Mouse (Mus musculus) liver, adult 2 months (tissue): ENCODE results near the gene Atrnl1.
"Not testable (repeated sequence)": the region's sequence is repeated elsewhere in the genome, so short reads cannot be mapped to it uniquely, and the experiment has no call there.

Source experiments
- CTCF ChIP-seq: fragments of 200-500 bp; IDR thresholded peaks from 2 replicates; pipeline ENCODE4 v1.5.1; 2011; ENCODE audit warnings: low read depth, low read length, control low read depth
- POLR2A ChIP-seq: fragments of 200-500 bp; IDR thresholded peaks from 2 replicates; pipeline ENCODE4 v1.6.1; 2011; ENCODE audit warnings: low read length, control low read depth; ENCODE audit not compliant: insufficient read depth; ENCODE audit errors: extremely low read depth

DNA sequence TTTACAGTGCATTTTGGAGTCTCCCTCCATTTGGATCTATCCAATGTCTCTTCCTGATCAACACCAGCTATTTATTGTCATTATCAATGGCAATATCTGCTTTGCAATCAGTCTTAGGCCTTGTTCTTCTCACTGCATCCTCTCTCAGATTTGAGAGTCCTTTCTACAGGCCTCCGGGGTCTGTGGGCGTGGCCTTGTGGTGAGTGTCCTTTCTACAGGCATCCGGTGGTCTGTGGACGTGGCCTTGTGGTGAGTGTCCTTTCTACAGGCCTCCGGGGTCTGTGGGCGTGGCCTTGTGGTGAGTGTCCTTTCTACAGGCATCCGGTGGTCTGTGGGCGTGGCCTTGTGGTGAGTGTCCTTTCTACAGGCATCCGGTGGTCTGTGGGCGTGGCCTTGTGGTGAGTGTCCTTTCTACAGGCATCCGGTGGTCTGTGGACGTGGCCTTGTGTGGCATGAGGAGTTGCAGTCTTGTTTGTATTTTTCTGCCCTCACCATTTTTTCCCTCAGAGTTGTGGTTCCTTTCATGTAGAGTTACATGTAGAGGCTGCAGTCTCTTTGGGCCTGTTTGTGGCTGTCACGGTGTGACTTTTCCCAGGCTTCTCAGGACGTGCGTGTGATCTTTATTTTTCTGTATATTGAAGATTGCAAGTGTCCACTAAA lies 383.5 kb downstream of the Atrnl1 start:
- TF ChIP-seq CTCF, POLR2A: not testable (repeated sequence)
